Mouse (Mus musculus) CD4-positive naive resting alpha-beta T cell, adult 76 days (primary cell): Measurements from ENCODE around the gene Ppp2r2c. TPM values are rescaled to one million over a fixed set of nuclear protein-coding genes. Genes with fewer than 3 reads are reported as not detected.

ENCODE experiments used
- total RNA-seq: library from RNA; stranded (reverse); gene quantifications from one replicate; pipeline ENCODE4 v1.2.4, GENCODE M21; 2023

Ppp2r2c gene
- total RNA-seq, result not detected

GRCm38 (mm10) chr5:36868266-36869090 lies at the start of gene Ppp2r2c:
TSS of gene Ppp2r2c (plus strand) at chr5:36868513.

GRCm38 (mm10) chr5:36829913-36830879 lies 38.1 kb upstream of the Ppp2r2c start, which contains the start of gene Man2b2:
TSS of gene Man2b2 (minus strand) at chr5:36830653.

GRCm38 (mm10) chr5:36988781-36989624 lies 120.7 kb downstream of the Ppp2r2c start, which contains the start of gene Wfs1:
TSS of gene Wfs1 (minus strand) at chr5:36989205.

Other genes starting within 250 kb of the Ppp2r2c start
- gene D5Ertd579e, start 172.5 kb upstream of the Ppp2r2c start, total RNA-seq, result 40.7 TPM
- gene Bloc1s4, start 119.9 kb upstream of the Ppp2r2c start, total RNA-seq, result 28.3 TPM
- 128 TPM for gene Mrfap1, start 71.7 kb upstream of the Ppp2r2c start, total RNA-seq
- gene Man2b2, start 37.9 kb upstream of the Ppp2r2c start, total RNA-seq, result 26.2 TPM
- gene Wfs1, start 120.7 kb downstream of the Ppp2r2c start, total RNA-seq, result 3.0 TPM
- gene Gm1043, start 216.9 kb downstream of the Ppp2r2c start, total RNA-seq, result 22.6 TPM